Mouse (Mus musculus) neural tube, embryonic 11.5 days (tissue): ENCODE data around the gene Afap1. TPM values are rescaled to one million over a fixed set of nuclear protein-coding genes. Genes with fewer than 3 reads are reported as not detected.

Source experiments
- ATAC-seq: fragments of 200-750 bp; cut with Nextera tagmentation; 2 replicates; pipeline ENCODE4 v1.8.0; 2017; ENCODE audit warnings: moderate number of reproducible peaks, mild to moderate bottlenecking, moderate TSS enrichment, moderate library complexity; ENCODE audit not compliant: insufficient read depth, low FRiP score, low TSS enrichment
- DNase-seq: peaks from one replicate; pipeline ENCODE4 v3.0.0-alpha.2; 2015; ENCODE audit warnings: low spot score
- H3K27ac ChIP-seq: fragments of 300-500 bp; sonication (generic); 2 replicates; pipeline ENCODE4 v1.5.1; 2014; ENCODE audit warnings: low read depth, mild to moderate bottlenecking, low read length
- H3K27me3 ChIP-seq: fragments of 300-500 bp; sonication (generic); 2 replicates; pipeline ENCODE4 v1.6.1; 2014; ENCODE audit warnings: mild to moderate bottlenecking, low read length, mixed read lengths; ENCODE audit not compliant: control insufficient read depth, insufficient read depth
- H3K36me3 ChIP-seq: fragments of 300-500 bp; sonication (generic); 2 replicates; pipeline ENCODE4 v1.6.1; 2014; ENCODE audit warnings: mild to moderate bottlenecking, low read length, moderate library complexity, mixed read lengths; ENCODE audit not compliant: control insufficient read depth, insufficient read depth
- H3K4me1 ChIP-seq: fragments of 300-500 bp; sonication (generic); 2 replicates; pipeline ENCODE4 v1.6.1; 2014; ENCODE audit warnings: low read length, mixed read lengths; ENCODE audit not compliant: control insufficient read depth, insufficient read depth
- H3K4me2 ChIP-seq: fragments of 300-500 bp; sonication (generic); 2 replicates; pipeline ENCODE4 v1.6.1; 2014; ENCODE audit warnings: low read depth, mild to moderate bottlenecking, moderate library complexity
- H3K4me3 ChIP-seq: fragments of 300-500 bp; sonication (generic); 2 replicates; pipeline ENCODE4 v1.5.1; 2014; ENCODE audit warnings: low read depth, low read length
- H3K9ac ChIP-seq: fragments of 300-500 bp; sonication (generic); 2 replicates; pipeline ENCODE4 v1.6.1; 2014; ENCODE audit warnings: mild to moderate bottlenecking, low read length
- H3K9me3 ChIP-seq: fragments of 300-500 bp; sonication (generic); 2 replicates; pipeline ENCODE4 v1.6.1; 2016; ENCODE audit warnings: low read length; ENCODE audit not compliant: control insufficient read depth
- WGBS: fragments of 180-500 bp; shearing (Covaris S2); extraction: QIAGEN DNeasy Blood & Tissue Kit; methylation state at CpG from one replicate; pipeline ENCODE4 v1.1.7; 2014; 5-methylcytosine and 5-hydroxymethylcytosine counted together
- polyA plus RNA-seq: library from polyadenylated mRNA; unstranded; fragments of >200 nt; fragmentation: Nextera tagmentation; extraction: Ambion mirVana; gene quantifications from 2 replicates; pipeline ENCODE4 v1.2.1, GENCODE M21; 2014

Gene Afap1
- polyA plus RNA-seq, 1 experiment from 2014 or later, result 61.8 TPM

- no peaks in the 10 kb centered on the region for H3K9me3 ChIP-seq
- H3K27ac ChIP-seq, result no peak overlapping the region
- H3K4me3 ChIP-seq, result no peak overlapping the region
- no peak overlapping the region for H3K9ac ChIP-seq
- ATAC-seq (no peak), DNase-seq (no peak)
- H3K4me1 ChIP-seq, result no peaks in the 10 kb centered on the region
- peaks cover 2% of the 10 kb centered on the region for H3K36me3 ChIP-seq
- no peak overlapping the region for H3K4me2 ChIP-seq
- no peaks in the 10 kb centered on the region for H3K27me3 ChIP-seq
- 77% methylated on average over 5 of the region's 5 CpGs for WGBS
These were observed 55.9 kb downstream of the Afap1 start for GRCm38 (mm10) chr5:35949061-35949460.

DNA sequence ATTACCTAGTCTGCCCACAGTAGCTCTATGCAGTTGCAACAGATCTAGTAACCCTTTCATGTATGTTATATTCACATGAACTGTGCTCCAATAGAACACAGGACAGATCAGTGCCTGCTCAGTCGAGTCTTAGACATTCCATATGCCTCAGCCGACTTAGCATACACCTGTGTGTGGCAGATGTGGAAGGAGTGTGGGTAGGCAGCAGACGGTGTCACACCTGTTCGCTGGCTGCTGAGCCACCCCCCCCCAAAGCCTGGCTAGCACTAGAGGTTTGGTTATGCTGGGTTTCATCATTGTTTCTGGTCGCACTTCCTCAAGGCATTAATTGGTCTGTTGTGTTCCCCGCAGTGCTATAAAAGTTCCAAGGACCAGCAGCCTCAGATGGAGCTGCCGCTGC, 57.4 kb downstream of the Afap1 start:
- no peak for ATAC-seq
- no peak overlapping the region for H3K4me3 ChIP-seq
- no peaks in the 10 kb centered on the region for H3K4me1 ChIP-seq
- no peak overlapping the region for H3K9ac ChIP-seq
- H3K4me2 ChIP-seq, result no peak overlapping the region
- H3K27me3 ChIP-seq, result no peaks in the 10 kb centered on the region
- H3K27ac ChIP-seq, result no peak overlapping the region
- no peaks in the 10 kb centered on the region for H3K9me3 ChIP-seq
- WGBS, result 69% methylated on average over 7 of the region's 7 CpGs
- DNase-seq, result no peak
- peaks cover 2% of the 10 kb centered on the region for H3K36me3 ChIP-seq

DNA sequence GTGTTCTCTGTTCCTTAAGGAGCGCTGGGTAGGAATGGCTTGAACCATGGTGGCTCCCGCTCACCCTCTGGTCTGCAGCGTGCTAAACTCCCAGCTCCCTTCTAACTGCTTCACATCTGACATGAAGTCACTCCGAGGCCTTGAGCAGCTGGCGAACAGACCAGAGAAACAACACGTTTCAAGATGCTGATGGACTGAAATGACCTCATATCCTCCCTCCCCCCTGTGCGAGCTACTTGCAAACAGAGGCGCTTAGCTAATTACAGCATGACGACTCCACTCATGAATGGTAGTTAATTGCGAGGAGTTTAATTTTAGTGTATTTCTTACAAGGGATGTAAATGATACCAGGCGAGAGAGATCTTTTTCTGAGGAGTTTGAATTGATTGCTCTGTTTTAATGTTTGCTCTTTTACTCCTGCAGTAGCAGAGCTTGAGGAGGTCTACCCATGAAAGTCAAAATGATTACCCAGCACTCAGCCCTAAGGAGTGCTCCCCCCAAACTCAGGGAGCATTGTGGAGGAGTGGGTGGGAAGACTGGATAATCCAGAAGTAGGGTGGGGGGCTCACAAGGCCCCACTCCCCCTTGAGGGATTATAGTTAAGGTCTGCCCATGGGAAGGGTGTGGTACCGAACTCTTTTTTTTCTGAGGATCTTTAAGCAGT, 61.1 kb downstream of the Afap1 start:
- DNase-seq (no peak), ATAC-seq (no peak)
- H3K9me3 ChIP-seq, result no peaks in the 10 kb centered on the region
- H3K27me3 ChIP-seq, result no peaks in the 10 kb centered on the region
- no peak overlapping the region for H3K4me2 ChIP-seq
- WGBS, result 56% methylated on average over 12 of the region's 12 CpGs
- H3K36me3 ChIP-seq, result peaks cover 2% of the 10 kb centered on the region
- no peaks in the 10 kb centered on the region for H3K4me1 ChIP-seq
- H3K9ac ChIP-seq, result no peak overlapping the region
- no peak overlapping the region for H3K4me3 ChIP-seq
- H3K27ac ChIP-seq, result no peak overlapping the region

- Histone ChIP-seq H3K36me3 (peaks cover 3% of the 10 kb centered on the region), H3K4me1 (no peaks in the 10 kb centered on the region), H3K27me3 (no peaks in the 10 kb centered on the region), H3K9me3 (no peaks in the 10 kb centered on the region), H3K27ac (no peak overlapping the region), H3K4me2 (no peak overlapping the region), H3K4me3 (no peak overlapping the region), H3K9ac (no peak overlapping the region)
- DNase-seq (no peak), ATAC-seq (no peak)
- WGBS, result 79% methylated on average over 1 of the region's 1 CpGs
These were observed 63.1 kb downstream of the Afap1 start for GRCm38 (mm10) chr5:35956268-35956667.

GRCm38 (mm10) chr5:35958681-35959080, 65.6 kb downstream of the Afap1 start:
- Histone ChIP-seq H3K27me3 (no peaks in the 10 kb centered on the region), H3K4me1 (no peaks in the 10 kb centered on the region), H3K4me3 (no peak overlapping the region), H3K36me3 (peaks cover 5% of the 10 kb centered on the region; the same call in 1 of the 2 replicates), H3K9ac (no peak overlapping the region), H3K9me3 (no peaks in the 10 kb centered on the region), H3K27ac (no peak overlapping the region), H3K4me2 (no peak overlapping the region)
- ATAC-seq (no peak), DNase-seq (no peak)
- 88% methylated on average over 2 of the region's 2 CpGs for WGBS

DNA sequence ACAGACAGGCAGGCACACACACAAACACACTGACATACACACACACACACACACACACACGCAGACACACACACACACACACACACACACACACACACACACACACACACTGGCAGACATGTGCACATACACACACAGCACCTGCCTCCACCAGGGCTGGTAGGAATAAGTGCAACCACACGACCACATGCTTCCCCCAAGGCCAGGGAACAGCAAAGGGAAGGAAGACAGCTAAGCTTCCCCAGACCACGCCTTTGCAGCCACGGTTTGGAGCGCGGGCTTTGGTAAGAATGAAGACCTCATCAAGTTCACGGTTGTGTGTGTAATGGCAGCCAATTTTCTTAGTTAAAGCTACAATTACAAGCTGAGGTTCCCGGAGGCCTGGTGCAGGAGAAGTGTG, 67.0 kb downstream of the Afap1 start:
- Histone ChIP-seq H3K4me1 (no peaks in the 10 kb centered on the region; the same call in 1 of the 2 replicates), H3K27ac (no peak overlapping the region), H3K9me3 (no peaks in the 10 kb centered on the region), H3K36me3 (peaks cover 5% of the 10 kb centered on the region; the same call in 1 of the 2 replicates), H3K4me2 (no peak overlapping the region), H3K4me3 (no peak overlapping the region), H3K9ac (no peak overlapping the region), H3K27me3 (no peaks in the 10 kb centered on the region)
- DNase-seq, result no peak
- no peak for ATAC-seq
- 81% methylated on average over 8 of the region's 8 CpGs for WGBS

GRCm38 (mm10) chr5:35961271-35961670, 68.2 kb downstream of the Afap1 start:
- Histone ChIP-seq H3K9ac (no peak overlapping the region), H3K36me3 (peaks cover 7% of the 10 kb centered on the region; the same call in 1 of the 2 replicates), H3K4me2 (no peak overlapping the region), H3K9me3 (no peaks in the 10 kb centered on the region), H3K27ac (no peak overlapping the region), H3K27me3 (no peaks in the 10 kb centered on the region), H3K4me1 (no peaks in the 10 kb centered on the region; the same call in 1 of the 2 replicates), H3K4me3 (no peak overlapping the region)
- ATAC-seq (no peak), DNase-seq (no peak)
- 87% methylated on average over 8 of the region's 8 CpGs for WGBS

- 65% methylated on average over 9 of the region's 9 CpGs for whole genome bisulfite sequencing
- peaks cover 9% of the 10 kb centered on the region; the same call in 1 of the 2 replicates for H3K36me3 ChIP-seq
These were observed 70.5 kb downstream of the Afap1 start for GRCm38 (mm10) chr5:35963635-35964034.

DNA sequence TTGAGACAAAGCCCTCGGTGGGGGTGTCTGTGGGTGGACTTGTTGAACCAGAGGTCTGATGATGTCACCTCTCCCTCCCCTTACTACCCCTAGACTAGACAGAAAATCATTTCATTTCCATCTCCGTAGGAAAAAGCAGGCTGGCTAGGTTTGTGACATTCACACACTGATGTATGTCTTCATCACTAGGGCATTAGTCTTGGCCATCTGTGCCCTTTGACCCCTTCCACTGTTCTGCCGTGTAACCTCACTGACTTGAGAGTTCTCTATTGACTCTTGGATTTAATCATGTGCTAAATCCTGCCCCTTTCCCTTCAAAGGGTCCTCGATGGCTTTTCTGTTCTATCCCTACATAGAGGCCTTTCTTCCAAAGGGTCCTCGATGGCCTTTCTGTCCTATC, 71.9 kb downstream of the Afap1 start:
- Histone ChIP-seq H3K27ac (no peak overlapping the region), H3K9ac (no peak overlapping the region), H3K36me3 (peaks cover 9% of the 10 kb centered on the region; the same call in 1 of the 2 replicates), H3K9me3 (no peaks in the 10 kb centered on the region), H3K4me1 (no peaks in the 10 kb centered on the region; the same call in none of the 2 replicates), H3K4me2 (no peak overlapping the region), H3K27me3 (no peaks in the 10 kb centered on the region), H3K4me3 (no peak overlapping the region)
- DNase-seq (no peak), ATAC-seq (no peak)
- 49% methylated on average over 5 of the region's 5 CpGs for WGBS

More at GRCm38 (mm10) chr5:35963635-35964034, 70.5 kb downstream of the Afap1 start:
- H3K9ac ChIP-seq, result no peak overlapping the region
- no peaks in the 10 kb centered on the region; the same call in 1 of the 2 replicates for H3K4me1 ChIP-seq
- H3K9me3 ChIP-seq, result no peaks in the 10 kb centered on the region
- no peak for ATAC-seq
- no peak for DNase-seq
- no peaks in the 10 kb centered on the region for H3K27me3 ChIP-seq
- H3K4me3 ChIP-seq, result no peak overlapping the region
- no peak overlapping the region for H3K4me2 ChIP-seq
- no peak overlapping the region for H3K27ac ChIP-seq
